Mouse (Mus musculus): ENCODE data around the gene Cobl. TPM values are rescaled to one million over a fixed set of nuclear protein-coding genes. Genes with fewer than 3 reads are reported as not detected.
A peak's percentile ranks its signal among the peaks of the same experiment; 100 is the strongest.

Cobl gene
- polyA plus RNA-seq, 1 experiment from 2014 or later = 11.6 TPM

DNA sequence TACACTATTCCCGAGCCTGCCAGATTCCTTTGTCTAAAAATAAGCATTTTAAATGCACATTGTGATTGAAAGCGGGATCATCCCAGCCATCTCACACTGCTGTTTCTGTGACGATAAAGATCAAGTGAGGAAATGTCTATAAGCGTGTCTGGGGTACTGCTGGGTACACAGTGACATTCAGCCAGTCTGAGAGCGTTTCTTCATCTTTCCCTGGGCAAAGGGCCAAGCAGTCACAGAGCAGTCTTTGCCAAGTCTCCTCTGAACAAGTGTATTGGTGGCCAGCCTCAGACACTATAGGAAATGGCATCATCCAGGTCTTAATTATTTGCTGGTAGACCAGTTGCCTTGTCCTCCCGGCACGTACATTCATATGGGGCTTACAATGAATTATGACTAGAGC, 47.9 kb downstream of the Cobl start:
- ATAC-seq (replicated peaks; ENCODE audit: low FRiP score, low TSS enrichment, low read depth) (no peak), DNase-seq (ENCODE audit: low spot score) (no peak)
- no peak overlapping the region for H3K4me2 ChIP-seq (ENCODE audit: low read length)
- H3K9ac ChIP-seq (ENCODE audit: low read length) = no peak overlapping the region
- H3K4me1 ChIP-seq (replicated peaks; ENCODE audit: control insufficient read depth, insufficient read depth, low read length) = no peaks in the 10 kb centered on the region
- H3K36me3 ChIP-seq (ENCODE audit: control insufficient read depth, insufficient read depth, low read length) = no peaks in the 10 kb centered on the region
- no peaks in the 10 kb centered on the region for H3K9me3 ChIP-seq (ENCODE audit: control insufficient read depth, low read length)
- H3K27ac ChIP-seq (ENCODE audit: low read depth) = no peak overlapping the region
- 88% methylated on average over 7 of the region's 7 CpGs for WGBS
- H3K27me3 ChIP-seq (replicated peaks; ENCODE audit: control insufficient read depth, insufficient read depth, low read length) = no peaks in the 10 kb centered on the region
- no peak overlapping the region for H3K4me3 ChIP-seq (ENCODE audit: low read depth, low read length)

GRCm38 (mm10) chr11:12415329-12415728, 49.4 kb downstream of the Cobl start:
- Histone ChIP-seq H3K4me3 (ENCODE audit: low read depth, low read length) (no peak overlapping the region), H3K27me3 (replicated peaks; ENCODE audit: control insufficient read depth, insufficient read depth, low read length) (no peaks in the 10 kb centered on the region), H3K4me1 (replicated peaks; ENCODE audit: control insufficient read depth, insufficient read depth, low read length) (no peaks in the 10 kb centered on the region), H3K9me3 (ENCODE audit: control insufficient read depth, low read length) (no peaks in the 10 kb centered on the region), H3K27ac (ENCODE audit: low read depth) (no peak overlapping the region), H3K9ac (ENCODE audit: low read length) (no peak overlapping the region), H3K36me3 (ENCODE audit: control insufficient read depth, insufficient read depth, low read length) (no peaks in the 10 kb centered on the region), H3K4me2 (ENCODE audit: low read length) (no peak overlapping the region)
- ATAC-seq (replicated peaks; ENCODE audit: low FRiP score, low TSS enrichment, low read depth) = no peak
- WGBS = 70% methylated on average over 3 of the region's 3 CpGs
- no peak for DNase-seq (ENCODE audit: low spot score)

DNA sequence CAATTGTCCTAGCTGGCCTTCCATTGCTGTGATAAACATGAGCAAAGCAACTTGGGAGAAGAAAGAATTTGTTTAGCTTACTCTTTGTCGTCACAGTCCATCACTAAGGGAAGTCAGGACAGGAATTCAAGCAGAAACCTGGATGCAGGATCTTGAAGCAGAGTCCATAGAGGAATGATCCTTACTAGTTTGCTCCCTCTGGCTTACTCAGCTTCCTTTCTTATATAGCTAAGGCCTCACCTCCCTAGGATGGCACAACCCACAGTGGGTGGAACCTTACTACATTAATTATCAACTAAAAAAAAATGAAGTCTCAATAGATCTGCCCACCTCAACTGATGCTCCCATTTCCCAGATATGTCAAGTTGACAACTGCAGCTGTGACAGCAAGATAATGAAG, 52.8 kb downstream of the Cobl start:
- Histone ChIP-seq H3K4me1 (replicated peaks; ENCODE audit: control insufficient read depth, insufficient read depth, low read length) (no peaks in the 10 kb centered on the region), H3K4me2 (ENCODE audit: low read length) (no peak overlapping the region), H3K4me3 (ENCODE audit: low read depth, low read length) (no peak overlapping the region), H3K9me3 (ENCODE audit: control insufficient read depth, low read length) (no peaks in the 10 kb centered on the region), H3K27me3 (replicated peaks; ENCODE audit: control insufficient read depth, insufficient read depth, low read length) (no peaks in the 10 kb centered on the region), H3K9ac (ENCODE audit: low read length) (no peak overlapping the region), H3K27ac (ENCODE audit: low read depth) (no peak overlapping the region), H3K36me3 (ENCODE audit: control insufficient read depth, insufficient read depth, low read length) (no peaks in the 10 kb centered on the region)
- 47% methylated on average over 1 of the region's 1 CpGs for WGBS
- no peak for DNase-seq (ENCODE audit: low spot score)
- no peak for ATAC-seq (replicated peaks; ENCODE audit: low FRiP score, low TSS enrichment, low read depth)

- Histone ChIP-seq H3K27me3 (replicated peaks; ENCODE audit: control insufficient read depth, insufficient read depth, low read length) (no peaks in the 10 kb centered on the region), H3K4me2 (ENCODE audit: low read length) (no peak overlapping the region), H3K9ac (ENCODE audit: low read length) (no peak overlapping the region), H3K4me3 (ENCODE audit: low read depth, low read length) (no peak overlapping the region), H3K36me3 (ENCODE audit: control insufficient read depth, insufficient read depth, low read length) (no peaks in the 10 kb centered on the region), H3K9me3 (ENCODE audit: control insufficient read depth, low read length) (no peaks in the 10 kb centered on the region), H3K4me1 (replicated peaks; ENCODE audit: control insufficient read depth, insufficient read depth, low read length) (no peaks in the 10 kb centered on the region), H3K27ac (ENCODE audit: low read depth) (no peak overlapping the region)
- no peak for DNase-seq (ENCODE audit: low spot score)
- 82% methylated on average over 4 of the region's 4 CpGs for WGBS
- ATAC-seq (replicated peaks; ENCODE audit: low FRiP score, low TSS enrichment, low read depth) = no peak
Measured at GRCm38 (mm10) chr11:12411075-12411807, 53.5 kb downstream of the Cobl start.

- whole genome bisulfite sequencing = 67% methylated on average over 4 of the region's 4 CpGs
- no peak overlapping the region for H3K4me3 ChIP-seq (ENCODE audit: low read depth, low read length)
- 0 out of 2 replicates have a peak, but pooled peaks have one; percentile 50 for ATAC-seq (replicated peaks; ENCODE audit: low FRiP score, low TSS enrichment, low read depth)
Measured at GRCm38 (mm10) chr11:12409463-12409862, 55.3 kb downstream of the Cobl start.

GRCm38 (mm10) chr11:12407834-12408233, 56.9 kb downstream of the Cobl start:
- 88% methylated on average over 6 of the region's 6 CpGs for WGBS
- Histone ChIP-seq H3K9me3 (ENCODE audit: control insufficient read depth, low read length) (no peaks in the 10 kb centered on the region), H3K27me3 (replicated peaks; ENCODE audit: control insufficient read depth, insufficient read depth, low read length) (no peaks in the 10 kb centered on the region), H3K27ac (ENCODE audit: low read depth) (no peak overlapping the region), H3K4me1 (replicated peaks; ENCODE audit: control insufficient read depth, insufficient read depth, low read length) (no peaks in the 10 kb centered on the region; the same call in 1 of the 2 replicates), H3K36me3 (ENCODE audit: control insufficient read depth, insufficient read depth, low read length) (no peaks in the 10 kb centered on the region), H3K9ac (ENCODE audit: low read length) (no peak overlapping the region), H3K4me2 (ENCODE audit: low read length) (no peak overlapping the region), H3K4me3 (ENCODE audit: low read depth, low read length) (no peak overlapping the region)
- DNase-seq (ENCODE audit: low spot score) (no peak), ATAC-seq (replicated peaks; ENCODE audit: low FRiP score, low TSS enrichment, low read depth) (no peak)

More at GRCm38 (mm10) chr11:12409463-12409862, 55.3 kb downstream of the Cobl start:
- Histone ChIP-seq H3K9ac (ENCODE audit: low read length) (no peak overlapping the region), H3K4me2 (ENCODE audit: low read length) (no peak overlapping the region), H3K4me1 (replicated peaks; ENCODE audit: control insufficient read depth, insufficient read depth, low read length) (no peaks in the 10 kb centered on the region), H3K9me3 (ENCODE audit: control insufficient read depth, low read length) (no peaks in the 10 kb centered on the region), H3K27ac (ENCODE audit: low read depth) (no peak overlapping the region), H3K27me3 (replicated peaks; ENCODE audit: control insufficient read depth, insufficient read depth, low read length) (no peaks in the 10 kb centered on the region), H3K36me3 (ENCODE audit: control insufficient read depth, insufficient read depth, low read length) (no peaks in the 10 kb centered on the region)
- DNase-seq (ENCODE audit: low spot score) = no peak

- Histone ChIP-seq H3K27ac (ENCODE audit: low read depth) (no peak overlapping the region), H3K4me3 (ENCODE audit: low read depth, low read length) (no peak overlapping the region), H3K9ac (ENCODE audit: low read length) (no peak overlapping the region), H3K4me1 (replicated peaks; ENCODE audit: control insufficient read depth, insufficient read depth, low read length) (no peaks in the 10 kb centered on the region; the same call in 1 of the 2 replicates), H3K27me3 (replicated peaks; ENCODE audit: control insufficient read depth, insufficient read depth, low read length) (no peaks in the 10 kb centered on the region), H3K36me3 (ENCODE audit: control insufficient read depth, insufficient read depth, low read length) (no peaks in the 10 kb centered on the region), H3K9me3 (ENCODE audit: control insufficient read depth, low read length) (no peaks in the 10 kb centered on the region), H3K4me2 (ENCODE audit: low read length) (no peak overlapping the region)
- 93% methylated on average over 2 of the region's 2 CpGs for WGBS
- ATAC-seq (replicated peaks; ENCODE audit: low FRiP score, low TSS enrichment, low read depth) (no peak), DNase-seq (ENCODE audit: low spot score) (no peak)
Measured at GRCm38 (mm10) chr11:12399903-12400302, 64.9 kb downstream of the Cobl start.

- Histone ChIP-seq H3K9me3 (ENCODE audit: control insufficient read depth, low read length) (no peaks in the 10 kb centered on the region), H3K27ac (ENCODE audit: low read depth) (no peak overlapping the region), H3K4me1 (replicated peaks; ENCODE audit: control insufficient read depth, insufficient read depth, low read length) (peaks cover 7% of the 10 kb centered on the region), H3K4me2 (ENCODE audit: low read length) (no peak overlapping the region), H3K9ac (ENCODE audit: low read length) (no peak overlapping the region), H3K27me3 (replicated peaks; ENCODE audit: control insufficient read depth, insufficient read depth, low read length) (no peaks in the 10 kb centered on the region), H3K4me3 (ENCODE audit: low read depth, low read length) (no peak overlapping the region), H3K36me3 (ENCODE audit: control insufficient read depth, insufficient read depth, low read length) (no peaks in the 10 kb centered on the region)
- DNase-seq (ENCODE audit: low spot score) = no peak
- ATAC-seq (replicated peaks; ENCODE audit: low FRiP score, low TSS enrichment, low read depth) = no peak
Measured at GRCm38 (mm10) chr11:12396196-12396595, 68.6 kb downstream of the Cobl start.

GRCm38 (mm10) chr11:12394701-12395100, 70.1 kb downstream of the Cobl start:
- no peaks in the 10 kb centered on the region for H3K9me3 ChIP-seq (ENCODE audit: control insufficient read depth, low read length)
- no peak for DNase-seq (ENCODE audit: low spot score)
- H3K27me3 ChIP-seq (replicated peaks; ENCODE audit: control insufficient read depth, insufficient read depth, low read length) = no peaks in the 10 kb centered on the region
- H3K27ac ChIP-seq (ENCODE audit: low read depth) = no peak overlapping the region
- H3K9ac ChIP-seq (ENCODE audit: low read length) = no peak overlapping the region
- H3K36me3 ChIP-seq (ENCODE audit: control insufficient read depth, insufficient read depth, low read length) = no peaks in the 10 kb centered on the region
- peaks cover 13% of the 10 kb centered on the region for H3K4me1 ChIP-seq (replicated peaks; ENCODE audit: control insufficient read depth, insufficient read depth, low read length)
- WGBS = 68% methylated on average over 1 of the region's 1 CpGs
- H3K4me3 ChIP-seq (ENCODE audit: low read depth, low read length) = no peak overlapping the region
- no peak overlapping the region for H3K4me2 ChIP-seq (ENCODE audit: low read length)
- ATAC-seq (replicated peaks; ENCODE audit: low FRiP score, low TSS enrichment, low read depth) = no peak
